Mouse (Mus musculus) hindbrain, embryonic 12.5 days (tissue): ENCODE results near the gene Rnf217. TPM values are rescaled to one million over a fixed set of nuclear protein-coding genes. Genes with fewer than 3 reads are reported as not detected.

Source experiments
- ATAC-seq: fragments of 200-750 bp; cut with Nextera tagmentation; 2 replicates; pipeline ENCODE4 v1.8.0; 2017; ENCODE audit warnings: moderate TSS enrichment; ENCODE audit not compliant: low FRiP score
- H3K27ac ChIP-seq: fragments of 300-500 bp; sonication (generic); 2 replicates; pipeline ENCODE4 v1.5.1; 2016; ENCODE audit warnings: mild to moderate bottlenecking
- H3K27me3 ChIP-seq: fragments of 300-500 bp; sonication (generic); 2 replicates; pipeline ENCODE4 v1.6.1; 2016; ENCODE audit warnings: mild to moderate bottlenecking
- H3K36me3 ChIP-seq: fragments of 300-500 bp; sonication (generic); 2 replicates; pipeline ENCODE4 v1.6.1; 2016; ENCODE audit warnings: mild to moderate bottlenecking
- H3K4me1 ChIP-seq: fragments of 300-500 bp; sonication (generic); 2 replicates; pipeline ENCODE4 v1.6.1; 2016
- H3K4me2 ChIP-seq: fragments of 300-500 bp; sonication (generic); replicated peaks from 2 replicates; pipeline ENCODE4 v1.6.1; 2016; ENCODE audit warnings: mild to moderate bottlenecking
- H3K4me3 ChIP-seq: fragments of 300-500 bp; sonication (generic); 2 replicates; pipeline ENCODE4 v1.5.1; 2016; ENCODE audit warnings: mild to moderate bottlenecking
- H3K9ac ChIP-seq: fragments of 300-500 bp; sonication (generic); 2 replicates; pipeline ENCODE4 v1.6.1; 2016; ENCODE audit warnings: mild to moderate bottlenecking, moderate library complexity
- H3K9me3 ChIP-seq: fragments of 300-500 bp; sonication (generic); replicated peaks from 2 replicates; pipeline ENCODE4 v1.6.1; 2016; ENCODE audit warnings: mild to moderate bottlenecking
- WGBS: fragments of 180-500 bp; shearing (Covaris S2); methylation state at CpG from one replicate; pipeline ENCODE4 v1.1.7; 2016; 5-methylcytosine and 5-hydroxymethylcytosine counted together
- polyA plus RNA-seq: library from polyadenylated mRNA; unstranded; fragments of >200 nt; fragmentation: Nextera tagmentation; extraction: Ambion mirVana; gene quantifications from 2 replicates; pipeline ENCODE4 v1.2.1, GENCODE M21; 2016

Gene Rnf217
- polyA plus RNA-seq, 1 experiment from 2014 or later, result 2.4 TPM

DNA sequence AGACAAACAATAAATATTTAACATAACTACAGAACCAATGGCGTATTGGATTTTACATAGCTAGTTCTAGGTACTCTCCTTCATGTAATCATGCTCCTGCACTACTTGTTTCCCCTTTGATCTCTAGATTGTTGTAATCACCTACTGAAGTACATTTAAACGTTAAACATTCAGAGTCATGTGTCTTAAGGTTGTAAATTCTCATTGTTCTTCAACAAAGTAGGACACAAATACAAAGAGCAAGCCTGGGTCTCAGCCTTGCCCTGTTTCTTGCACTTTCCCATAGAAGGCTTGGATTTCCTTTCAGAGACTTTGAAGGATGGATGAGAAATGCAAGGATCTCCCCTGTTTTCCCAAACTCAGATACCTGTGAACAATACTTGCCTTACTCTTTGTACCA is 61.8 kb downstream of the Rnf217 start:
- Histone ChIP-seq H3K4me1 (no peaks in the 10 kb centered on the region), H3K4me3 (no peak overlapping the region), H3K9me3 (no peaks in the 10 kb centered on the region), H3K9ac (no peak overlapping the region), H3K36me3 (no peaks in the 10 kb centered on the region), H3K27ac (no peak overlapping the region), H3K27me3 (no peaks in the 10 kb centered on the region), H3K4me2 (no peak overlapping the region)
- WGBS, result 72% methylated on average over 2 of the region's 2 CpGs
- ATAC-seq, result no peak

DNA sequence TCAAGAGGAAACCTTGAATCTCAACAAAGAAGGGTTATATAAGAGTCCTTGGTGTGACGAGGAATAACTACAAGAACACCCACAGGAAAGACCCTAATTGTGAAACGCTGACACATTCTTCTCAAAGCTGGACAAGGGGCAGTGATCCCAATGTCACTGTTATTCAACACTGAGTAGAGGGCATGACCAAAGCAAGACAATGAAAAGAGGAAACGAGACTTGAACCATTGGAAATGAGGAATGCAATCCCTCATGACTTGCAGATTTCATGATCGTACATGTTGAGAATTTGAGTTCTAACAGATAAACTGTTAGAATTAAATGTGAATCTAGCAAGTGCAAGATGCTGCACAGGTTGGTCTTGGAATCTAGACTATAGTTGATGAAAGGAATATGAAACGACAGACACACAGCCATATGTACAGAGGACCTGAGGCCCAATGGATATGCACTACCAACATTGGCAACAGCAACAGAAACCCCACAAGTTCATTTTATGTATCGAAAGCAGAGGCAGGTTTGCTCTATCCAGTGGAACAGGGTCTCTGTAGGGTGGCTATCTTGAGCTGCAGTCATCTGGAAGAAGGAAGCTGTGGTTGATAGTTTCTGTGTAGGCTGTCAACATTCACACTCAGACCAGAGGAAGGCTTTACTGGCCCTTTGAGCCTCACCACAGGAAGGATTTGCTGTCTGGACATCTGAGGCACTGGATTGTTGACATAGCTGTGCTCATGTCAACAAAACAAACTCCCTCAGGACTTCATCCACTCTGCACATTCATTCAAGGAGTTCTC is 64.6 kb downstream of the Rnf217 start:
- Histone ChIP-seq H3K4me1 (no peaks in the 10 kb centered on the region), H3K9ac (no peak overlapping the region), H3K4me3 (no peak overlapping the region), H3K4me2 (no peak overlapping the region), H3K36me3 (no peaks in the 10 kb centered on the region), H3K27ac (no peak overlapping the region), H3K27me3 (no peaks in the 10 kb centered on the region), H3K9me3 (no peaks in the 10 kb centered on the region)
- WGBS, result 76% methylated on average over 6 of the region's 6 CpGs
- no peak for ATAC-seq

DNA sequence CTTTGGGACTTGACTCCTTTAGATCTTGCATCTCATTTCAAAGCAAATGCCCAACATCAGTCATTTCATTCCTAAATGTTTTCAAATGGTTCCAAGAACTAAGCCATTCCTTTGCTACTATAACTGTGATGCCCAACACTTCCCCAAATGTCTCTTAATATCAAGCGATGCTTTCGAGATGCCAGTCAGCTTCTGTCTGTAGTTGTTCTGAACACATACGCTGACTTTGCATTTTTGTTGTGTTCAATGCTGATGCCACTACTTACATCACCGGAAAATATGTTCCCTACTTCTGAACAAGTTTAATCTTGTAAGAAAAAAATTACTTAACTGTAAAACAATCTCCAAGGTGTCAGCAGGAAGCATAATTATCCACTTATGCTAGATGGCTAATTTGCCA is 68.5 kb downstream of the Rnf217 start:
- Histone ChIP-seq H3K27me3 (no peaks in the 10 kb centered on the region), H3K27ac (no peak overlapping the region), H3K9ac (no peak overlapping the region), H3K4me1 (no peaks in the 10 kb centered on the region), H3K9me3 (no peaks in the 10 kb centered on the region), H3K4me2 (no peak overlapping the region), H3K4me3 (no peak overlapping the region), H3K36me3 (no peaks in the 10 kb centered on the region)
- ATAC-seq, result no peak
- 83% methylated on average over 4 of the region's 4 CpGs for WGBS

DNA sequence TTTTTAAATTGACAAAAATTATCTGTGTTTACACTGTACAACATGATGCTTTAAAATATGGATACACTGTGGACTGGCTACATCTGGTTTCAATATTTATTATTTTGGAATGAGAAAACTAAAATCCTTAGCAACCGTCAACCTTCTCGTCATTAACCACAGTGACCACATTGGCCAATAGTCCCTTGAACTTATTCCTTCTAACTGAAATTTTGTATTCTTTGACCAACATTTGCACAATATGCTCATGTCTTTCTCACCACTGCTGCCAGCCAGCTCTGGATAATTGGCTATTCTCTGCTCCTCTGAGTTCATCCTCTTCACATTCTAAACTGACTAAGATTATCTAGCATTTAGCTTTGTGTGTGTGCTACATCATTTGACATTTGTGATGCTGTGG is 69.6 kb downstream of the Rnf217 start:
- Histone ChIP-seq H3K4me2 (no peak overlapping the region), H3K9me3 (no peaks in the 10 kb centered on the region), H3K27me3 (no peaks in the 10 kb centered on the region), H3K4me1 (no peaks in the 10 kb centered on the region), H3K9ac (no peak overlapping the region), H3K4me3 (no peak overlapping the region), H3K36me3 (no peaks in the 10 kb centered on the region), H3K27ac (no peak overlapping the region)
- WGBS, result 82% methylated on average over 2 of the region's 2 CpGs
- no peak for ATAC-seq

GRCm38 (mm10) chr10:31538721-31539120 is 70.3 kb downstream of the Rnf217 start:
- no peaks in the 10 kb centered on the region for H3K9me3 ChIP-seq
- H3K9ac ChIP-seq, result no peak overlapping the region
- H3K27me3 ChIP-seq, result no peaks in the 10 kb centered on the region
- H3K27ac ChIP-seq, result no peak overlapping the region
- no peaks in the 10 kb centered on the region for H3K36me3 ChIP-seq
- 83% methylated on average over 3 of the region's 3 CpGs for WGBS
- H3K4me1 ChIP-seq, result no peaks in the 10 kb centered on the region
- no peak overlapping the region for H3K4me3 ChIP-seq
- no peak for ATAC-seq
- H3K4me2 ChIP-seq, result no peak overlapping the region

GRCm38 (mm10) chr10:31538243-31538642 is 70.7 kb downstream of the Rnf217 start:
- H3K27me3 ChIP-seq, result no peaks in the 10 kb centered on the region
- 95% methylated on average over 2 of the region's 2 CpGs for WGBS
- H3K9ac ChIP-seq, result no peak overlapping the region
- no peaks in the 10 kb centered on the region for H3K36me3 ChIP-seq
- H3K4me3 ChIP-seq, result no peak overlapping the region
- no peak overlapping the region for H3K4me2 ChIP-seq
- no peak overlapping the region for H3K27ac ChIP-seq
- H3K9me3 ChIP-seq, result no peaks in the 10 kb centered on the region
- no peaks in the 10 kb centered on the region for H3K4me1 ChIP-seq
- no peak for ATAC-seq

DNA sequence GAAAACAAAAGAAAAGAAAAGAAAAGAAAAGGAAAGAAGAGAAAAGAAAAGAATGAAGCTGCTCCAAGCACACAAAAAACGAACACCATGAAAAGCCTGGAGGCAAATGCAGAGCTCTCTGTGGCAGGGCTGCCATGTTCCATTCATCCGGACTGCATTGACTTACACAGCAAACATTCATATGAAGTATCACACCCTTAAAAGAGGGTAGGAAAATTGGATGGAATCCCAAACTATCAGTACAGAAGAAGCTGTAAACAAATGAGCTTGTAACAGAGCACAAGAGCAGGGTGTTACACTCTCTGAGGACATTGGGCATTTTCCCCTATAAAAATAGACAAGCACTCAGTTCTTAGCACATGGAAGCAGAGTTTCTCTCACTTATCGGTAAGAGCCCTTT is 71.8 kb downstream of the Rnf217 start:
- Histone ChIP-seq H3K9me3 (no peaks in the 10 kb centered on the region), H3K27ac (no peak overlapping the region), H3K4me1 (no peaks in the 10 kb centered on the region), H3K9ac (no peak overlapping the region), H3K4me2 (no peak overlapping the region), H3K27me3 (no peaks in the 10 kb centered on the region), H3K36me3 (no peaks in the 10 kb centered on the region), H3K4me3 (no peak overlapping the region)
- WGBS, result 69% methylated on average over 3 of the region's 3 CpGs
- ATAC-seq, result no peak

- H3K4me2 ChIP-seq, result no peak overlapping the region
- 93% methylated on average over 2 of the region's 2 CpGs for WGBS
- ATAC-seq, result no peak
- no peak overlapping the region for H3K27ac ChIP-seq
- no peaks in the 10 kb centered on the region for H3K9me3 ChIP-seq
- no peak overlapping the region for H3K4me3 ChIP-seq
- no peaks in the 10 kb centered on the region for H3K36me3 ChIP-seq
- no peaks in the 10 kb centered on the region for H3K27me3 ChIP-seq
- no peaks in the 10 kb centered on the region for H3K4me1 ChIP-seq
- no peak overlapping the region for H3K9ac ChIP-seq
Observed at GRCm38 (mm10) chr10:31535046-31535445, 73.9 kb downstream of the Rnf217 start.

DNA sequence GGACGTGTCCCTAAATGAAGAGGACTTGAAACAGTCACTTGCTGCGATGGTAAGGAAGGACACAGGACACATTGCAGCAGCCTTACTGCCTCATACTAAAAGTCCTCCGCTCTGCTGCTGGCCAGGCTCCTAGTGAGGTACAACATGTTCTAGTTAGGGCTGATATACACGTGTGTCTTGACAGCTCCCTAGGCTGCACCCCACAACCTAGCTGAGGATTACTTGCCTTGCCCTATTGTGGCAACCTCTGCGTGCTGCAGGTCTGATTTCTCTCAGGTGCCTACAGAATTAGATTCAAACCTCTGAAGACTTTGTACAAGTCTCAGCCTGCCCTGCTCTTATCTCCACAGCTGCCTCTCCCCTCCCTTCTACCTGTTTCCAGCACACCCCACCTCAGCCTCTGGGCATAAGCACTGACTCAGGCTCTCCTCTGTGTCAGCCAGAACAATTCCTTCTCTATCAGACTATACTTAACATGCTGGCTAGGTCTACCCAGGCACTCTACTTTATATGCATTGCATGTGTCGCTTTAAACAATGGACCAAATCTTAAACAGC is 75.6 kb downstream of the Rnf217 start:
- H3K36me3 ChIP-seq, result no peaks in the 10 kb centered on the region
- no peaks in the 10 kb centered on the region for H3K27me3 ChIP-seq
- H3K27ac ChIP-seq, result no peak overlapping the region
- WGBS, result 86% methylated on average over 6 of the region's 6 CpGs
- no peak overlapping the region for H3K4me3 ChIP-seq
- no peak for ATAC-seq
- H3K9me3 ChIP-seq, result no peaks in the 10 kb centered on the region
- peaks cover 6% of the 10 kb centered on the region for H3K4me1 ChIP-seq
- H3K9ac ChIP-seq, result no peak overlapping the region
- no peak overlapping the region for H3K4me2 ChIP-seq

DNA sequence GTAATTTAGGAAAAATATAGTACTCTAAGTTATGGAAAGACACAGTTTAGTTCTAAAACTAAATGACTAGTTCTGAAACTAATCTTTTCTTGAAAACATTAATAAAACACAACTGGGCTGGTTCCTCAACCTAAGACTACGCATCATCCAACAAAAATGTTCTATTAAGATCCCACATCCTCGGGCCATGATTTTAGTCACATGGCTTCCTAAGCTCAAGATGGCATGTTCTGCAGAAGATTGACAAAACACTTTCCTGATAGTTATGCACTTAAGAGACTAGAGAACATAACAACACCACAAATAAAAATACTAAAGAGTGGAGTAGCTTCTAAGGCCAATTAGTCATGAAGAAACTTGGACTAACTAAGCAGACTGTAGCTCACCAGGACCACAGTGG is 76.2 kb downstream of the Rnf217 start:
- no peak overlapping the region for H3K4me2 ChIP-seq
- no peak overlapping the region for H3K27ac ChIP-seq
- no peak overlapping the region for H3K4me3 ChIP-seq
- H3K4me1 ChIP-seq, result peaks cover 9% of the 10 kb centered on the region
- WGBS, result 98% methylated on average over 2 of the region's 2 CpGs
- ATAC-seq, result no peak
- no peaks in the 10 kb centered on the region for H3K9me3 ChIP-seq
- no peak overlapping the region for H3K9ac ChIP-seq
- no peaks in the 10 kb centered on the region for H3K27me3 ChIP-seq
- H3K36me3 ChIP-seq, result no peaks in the 10 kb centered on the region

DNA sequence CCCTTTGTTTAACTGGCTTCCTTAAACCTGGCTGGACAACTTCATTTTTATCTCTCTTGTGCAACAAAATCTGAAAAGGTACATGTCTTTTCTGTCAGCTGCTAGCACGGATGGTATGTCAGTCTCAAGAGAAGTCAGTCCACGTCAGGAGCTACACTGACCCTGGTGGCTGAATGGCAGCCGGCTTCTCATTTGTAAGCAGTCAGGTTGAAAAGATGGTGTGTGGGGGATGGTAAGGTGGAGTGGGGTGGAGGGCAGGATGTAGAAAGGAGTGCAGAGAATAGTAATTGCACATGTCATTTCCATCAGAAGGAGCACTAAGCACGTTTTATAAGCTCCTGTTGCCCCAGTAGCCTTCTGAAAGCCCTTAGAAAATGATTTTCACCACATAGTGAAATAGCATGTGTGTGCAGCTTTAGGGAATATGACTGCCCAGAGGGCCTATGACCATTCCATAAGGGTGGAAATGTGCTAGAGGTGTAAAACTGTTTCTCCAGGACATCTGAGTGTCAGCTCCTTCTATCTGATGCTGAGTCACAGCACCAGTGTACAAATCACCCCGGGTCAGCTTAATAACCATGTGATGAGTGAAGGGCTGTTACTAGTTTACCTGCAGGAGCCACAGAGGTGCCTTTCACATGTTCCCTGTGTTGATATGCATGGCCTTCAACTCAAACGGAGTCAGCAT is 80.5 kb downstream of the Rnf217 start:
- no peaks in the 10 kb centered on the region for H3K9me3 ChIP-seq
- no peaks in the 10 kb centered on the region for H3K27me3 ChIP-seq
- 32% methylated on average over 6 of the region's 6 CpGs for WGBS
- H3K36me3 ChIP-seq, result no peaks in the 10 kb centered on the region
- no peak overlapping the region for H3K4me2 ChIP-seq
- no peak overlapping the region for H3K9ac ChIP-seq
- peak overlapping the region; percentile 40; the same call in 1 of the 2 replicates for H3K27ac ChIP-seq
- no peak overlapping the region for H3K4me3 ChIP-seq
- ATAC-seq, result peak; percentile 84
- H3K4me1 ChIP-seq, result peaks cover 9% of the 10 kb centered on the region

DNA sequence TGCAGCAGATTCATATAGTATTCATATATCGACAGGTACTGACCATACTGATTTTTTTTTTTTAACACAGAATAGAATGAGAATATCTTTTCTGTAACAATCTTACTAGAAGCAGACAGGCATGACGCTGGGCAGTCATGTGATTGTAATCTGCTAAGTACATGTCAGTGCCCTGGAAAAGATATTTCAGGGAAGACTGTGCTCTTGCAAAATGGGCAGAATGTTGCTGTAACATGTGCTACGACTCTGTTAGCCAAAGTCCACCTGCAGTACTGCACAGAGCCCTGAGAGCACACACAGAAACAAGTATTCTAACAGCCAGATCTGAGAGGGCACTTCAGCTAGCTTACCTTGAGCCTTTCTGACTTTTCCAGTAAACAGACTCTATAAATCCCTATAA is 83.3 kb downstream of the Rnf217 start:
- Histone ChIP-seq H3K4me3 (no peak overlapping the region), H3K27me3 (no peaks in the 10 kb centered on the region), H3K36me3 (no peaks in the 10 kb centered on the region), H3K9me3 (no peaks in the 10 kb centered on the region), H3K4me2 (no peak overlapping the region), H3K27ac (no peak overlapping the region), H3K9ac (no peak overlapping the region), H3K4me1 (peaks cover 9% of the 10 kb centered on the region)
- 87% methylated on average over 3 of the region's 3 CpGs for WGBS
- no peak for ATAC-seq

- H3K9ac ChIP-seq, result no peak overlapping the region
- no peaks in the 10 kb centered on the region for H3K27me3 ChIP-seq
- no peaks in the 10 kb centered on the region for H3K4me1 ChIP-seq
- H3K4me3 ChIP-seq, result no peak overlapping the region
- ATAC-seq, result no peak
- H3K36me3 ChIP-seq, result no peaks in the 10 kb centered on the region
- no peak overlapping the region for H3K4me2 ChIP-seq
- 50% methylated on average over 1 of the region's 1 CpGs for WGBS
- no peaks in the 10 kb centered on the region for H3K9me3 ChIP-seq
- no peak overlapping the region for H3K27ac ChIP-seq
Observed at GRCm38 (mm10) chr10:31519420-31519819, 89.6 kb downstream of the Rnf217 start.
